Mouse (Mus musculus) testis, postnatal 14 days (tissue): ENCODE results near the gene Atp6v1g2.

ENCODE experiments used
- DNase-seq: peaks from one replicate; pipeline ENCODE4 v3.0.0; 2021; ENCODE audit warnings: low spot score

Gene Atp6v1g2

DNA sequence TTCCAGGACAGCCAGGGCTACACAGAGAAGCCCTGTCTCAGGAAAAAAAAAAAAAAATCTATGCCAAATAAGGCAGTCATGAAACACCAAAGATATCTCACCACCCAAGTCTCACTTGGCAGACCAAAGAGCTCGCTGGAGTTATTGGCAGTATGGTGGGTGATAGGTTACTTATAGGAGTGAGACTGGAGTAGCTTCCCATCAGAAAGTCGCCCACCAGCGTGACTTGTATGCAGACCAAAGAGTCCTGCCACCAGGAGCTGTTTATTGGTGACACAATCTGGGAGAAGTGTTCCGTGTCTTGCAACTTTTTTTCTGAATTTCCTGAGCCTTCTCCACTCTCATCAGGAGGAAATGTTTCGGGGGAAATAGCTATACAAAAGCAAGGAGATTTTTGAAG lies 6.2 kb downstream of the Atp6v1g2 start:
- no peak for DNase-seq

DNA sequence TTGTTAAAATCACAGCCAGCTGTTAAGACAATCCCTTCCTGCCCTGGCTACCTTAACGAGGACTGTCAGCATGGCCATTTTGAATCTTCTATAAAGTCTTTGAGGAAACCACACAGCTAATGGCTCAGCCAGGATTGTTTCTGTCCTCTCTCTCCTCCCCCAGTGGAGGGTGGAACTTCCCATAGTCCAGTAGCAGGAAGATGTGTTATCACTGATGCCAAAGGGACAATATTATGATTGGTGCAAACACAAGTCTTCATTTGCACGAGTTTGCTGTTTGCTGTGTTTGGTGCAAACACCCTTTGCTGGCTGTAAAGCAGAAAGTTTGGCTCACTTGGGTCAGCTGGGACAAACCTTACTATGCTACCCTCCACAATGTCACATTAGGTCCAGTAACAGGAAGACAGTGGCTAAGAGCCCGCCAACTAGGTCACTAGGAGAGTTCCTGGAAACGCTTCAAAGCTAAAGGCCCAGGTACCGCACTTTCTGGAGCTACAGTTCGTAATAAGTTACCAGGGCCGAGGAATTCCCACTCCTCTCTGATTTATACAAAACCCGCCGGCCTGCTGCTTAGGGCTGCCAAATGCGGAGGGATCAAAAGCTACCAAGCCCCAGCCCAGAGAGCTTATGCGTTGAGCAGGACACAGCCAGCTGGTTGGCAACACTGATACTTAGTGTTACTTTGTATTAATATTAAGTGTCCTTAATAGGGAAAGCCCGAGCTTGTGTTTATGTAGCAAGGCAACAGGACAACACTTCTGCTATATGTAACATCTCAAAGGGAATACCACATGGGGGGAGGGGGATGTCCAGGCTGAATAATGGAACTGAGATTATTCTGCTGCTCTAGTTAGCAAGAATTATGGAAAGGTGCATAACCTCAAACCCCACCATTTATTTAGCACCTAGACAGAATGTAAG lies 7.2 kb downstream of the Atp6v1g2 start:
- peak; percentile 78 for DNase-seq

GRCm38 (mm10) chr17:35241305-35242014 lies 8.0 kb downstream of the Atp6v1g2 start, which contains the start of gene Ddx39b:
Gene Ddx39b, plus strand, starts transcription at chr17:35241746.
- peak; percentile 96 for DNase-seq

GRCm38 (mm10) chr17:35242015-35242941 lies 8.8 kb downstream of the Atp6v1g2 start:
- peak; percentile 84 for DNase-seq

DNA sequence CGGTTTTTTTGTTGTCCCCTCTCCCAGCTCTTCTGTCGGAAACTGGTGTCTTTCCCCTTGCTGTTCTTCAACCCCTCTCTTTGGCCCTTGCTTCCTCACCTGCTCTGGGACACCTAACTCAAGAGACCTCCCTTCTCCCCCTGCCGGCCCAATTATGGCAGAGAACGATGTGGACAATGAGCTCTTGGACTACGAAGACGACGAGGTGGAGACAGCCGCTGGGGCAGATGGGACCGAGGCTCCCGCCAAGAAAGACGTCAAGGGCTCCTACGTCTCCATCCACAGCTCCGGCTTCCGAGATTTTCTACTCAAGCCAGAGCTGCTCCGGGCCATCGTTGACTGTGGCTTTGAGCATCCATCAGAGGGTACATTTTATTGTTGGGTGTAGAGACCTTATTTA lies 9.6 kb downstream of the Atp6v1g2 start:
- no peak for DNase-seq

DNA sequence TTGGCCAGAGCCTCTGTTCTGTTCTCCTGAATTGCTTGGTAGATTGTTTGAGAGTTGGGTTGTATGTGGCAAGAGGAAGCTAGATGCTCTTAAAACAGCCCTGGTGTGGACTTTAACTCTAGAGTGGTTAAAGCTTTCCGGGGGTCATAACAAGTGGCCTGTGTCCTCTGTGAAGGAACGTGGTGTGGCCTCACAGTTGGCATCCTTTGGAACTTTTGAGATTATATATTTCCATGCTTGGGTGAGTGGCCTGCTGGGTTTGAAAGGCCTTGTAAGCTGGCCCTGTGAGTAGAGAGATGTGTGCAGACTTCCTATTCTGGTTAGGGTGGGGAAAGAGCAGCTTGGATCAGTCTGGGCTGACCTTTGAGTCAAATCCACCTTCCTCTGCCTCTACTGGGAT lies 11.5 kb downstream of the Atp6v1g2 start:
- DNase-seq = no peak

DNA sequence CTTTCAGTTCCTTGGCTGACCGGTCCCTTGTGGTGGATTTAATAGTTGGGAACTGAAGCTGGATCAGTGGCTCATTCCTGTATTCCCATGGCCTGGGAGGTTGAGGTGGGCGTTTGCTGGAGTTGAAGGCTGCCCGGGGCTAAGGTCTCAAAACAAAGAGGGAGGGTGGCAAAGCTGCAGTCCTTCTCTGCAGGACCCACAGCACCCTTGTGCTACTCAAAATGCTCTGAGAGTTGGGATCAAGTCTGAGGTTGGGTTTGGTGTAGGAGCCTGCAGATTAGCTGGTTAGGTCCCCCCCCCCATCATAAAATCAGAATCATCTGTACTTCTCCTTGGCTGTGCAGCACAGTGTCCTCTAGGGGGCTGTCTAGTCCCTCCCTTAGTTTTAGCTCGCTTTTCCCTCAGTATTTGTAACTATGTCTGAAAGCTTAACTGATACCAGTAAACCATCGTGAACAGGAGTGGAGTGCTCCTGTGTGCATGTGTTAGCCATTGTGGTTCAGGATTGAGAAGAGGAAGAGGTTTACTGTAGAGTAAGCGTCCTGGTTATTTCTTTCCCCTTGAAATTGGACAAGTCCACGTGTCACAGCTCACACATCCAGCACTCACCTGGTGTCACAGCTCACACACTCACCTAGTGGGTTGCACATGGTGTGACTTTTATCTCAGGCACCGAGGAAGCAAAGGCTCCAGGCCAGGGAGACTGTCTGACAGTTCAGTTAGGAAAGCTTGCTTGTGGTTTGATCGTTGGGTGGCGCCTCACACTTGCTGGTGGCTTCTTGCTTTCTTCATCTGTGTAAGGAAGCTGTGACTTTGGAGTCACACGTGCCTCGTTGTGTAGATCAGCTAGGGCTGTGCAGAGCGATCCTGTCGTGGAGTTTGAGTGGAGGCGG lies 12.5 kb downstream of the Atp6v1g2 start:
- no peak for DNase-seq

DNA sequence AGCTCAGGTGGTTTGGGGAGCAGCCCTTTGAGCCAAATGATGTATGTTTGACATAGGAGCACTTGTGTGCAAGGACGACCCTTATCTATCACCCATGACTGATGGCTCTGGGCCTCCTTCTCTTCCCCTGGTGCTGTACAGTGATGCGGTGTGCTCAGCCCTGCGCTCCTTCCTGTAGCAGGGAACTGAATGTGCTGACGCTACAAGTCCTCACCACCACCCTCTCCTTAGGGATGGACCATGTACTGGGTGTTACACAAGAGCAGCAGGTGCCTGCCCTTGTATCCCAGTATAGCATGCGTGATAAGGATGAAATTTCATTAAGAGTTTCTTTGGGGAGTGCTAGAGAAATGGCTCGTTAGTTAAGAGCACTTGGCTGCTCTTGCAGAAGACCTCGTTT lies 13.7 kb downstream of the Atp6v1g2 start:
- DNase-seq = no peak

- DNase-seq = no peak
These were observed 15.5 kb downstream of the Atp6v1g2 start for GRCm38 (mm10) chr17:35248986-35249385.

- no peak for DNase-seq
These were observed 16.2 kb downstream of the Atp6v1g2 start for GRCm38 (mm10) chr17:35249451-35250197.

- no peak for DNase-seq
These were observed 17.1 kb downstream of the Atp6v1g2 start for GRCm38 (mm10) chr17:35250348-35251120.

DNA sequence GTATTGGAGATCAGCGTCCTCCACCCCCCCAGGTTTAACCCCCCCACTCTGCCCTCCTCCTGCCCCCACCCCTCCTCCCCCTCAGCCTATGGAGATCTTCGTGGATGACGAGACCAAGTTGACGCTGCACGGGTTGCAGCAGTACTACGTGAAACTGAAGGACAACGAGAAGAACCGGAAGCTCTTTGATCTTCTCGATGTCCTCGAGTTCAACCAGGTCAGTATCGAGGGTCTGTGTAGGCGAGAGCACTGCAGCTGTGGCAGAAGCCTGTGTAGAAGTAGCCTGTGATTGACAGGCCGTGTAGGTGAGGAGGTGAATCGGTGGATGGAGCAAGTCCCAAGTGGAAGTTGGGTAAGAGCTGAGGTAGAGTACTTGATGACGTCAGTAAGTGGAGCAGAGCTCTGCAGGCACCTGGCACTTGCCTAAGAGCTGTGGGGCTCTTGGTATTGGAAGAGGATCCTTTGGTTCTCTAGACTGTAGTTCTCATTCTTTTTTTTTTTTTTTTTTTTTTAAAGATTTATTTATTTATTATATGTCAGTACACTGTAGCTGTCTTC lies 17.8 kb downstream of the Atp6v1g2 start:
- DNase-seq = no peak

DNA sequence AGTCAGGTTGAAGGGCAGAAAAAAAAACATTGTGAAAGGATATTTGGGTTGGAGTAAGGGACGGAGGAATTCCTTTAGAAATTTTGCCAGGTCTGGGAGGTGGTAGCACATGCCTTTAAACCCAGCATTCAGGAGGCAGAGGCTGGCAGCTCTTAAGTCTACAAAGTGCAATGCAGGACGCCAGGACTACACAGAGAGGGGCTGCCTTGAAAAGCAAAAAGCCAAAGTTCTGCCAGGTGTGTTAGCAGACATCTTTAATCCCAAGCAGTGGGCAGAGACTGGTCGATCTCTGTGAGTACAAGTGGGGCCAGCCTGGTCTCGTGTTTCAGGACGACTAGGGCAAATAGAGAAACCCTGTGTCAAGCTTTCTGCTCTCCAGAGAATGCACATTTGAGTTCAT lies 18.5 kb downstream of the Atp6v1g2 start:
- no peak for DNase-seq

DNA sequence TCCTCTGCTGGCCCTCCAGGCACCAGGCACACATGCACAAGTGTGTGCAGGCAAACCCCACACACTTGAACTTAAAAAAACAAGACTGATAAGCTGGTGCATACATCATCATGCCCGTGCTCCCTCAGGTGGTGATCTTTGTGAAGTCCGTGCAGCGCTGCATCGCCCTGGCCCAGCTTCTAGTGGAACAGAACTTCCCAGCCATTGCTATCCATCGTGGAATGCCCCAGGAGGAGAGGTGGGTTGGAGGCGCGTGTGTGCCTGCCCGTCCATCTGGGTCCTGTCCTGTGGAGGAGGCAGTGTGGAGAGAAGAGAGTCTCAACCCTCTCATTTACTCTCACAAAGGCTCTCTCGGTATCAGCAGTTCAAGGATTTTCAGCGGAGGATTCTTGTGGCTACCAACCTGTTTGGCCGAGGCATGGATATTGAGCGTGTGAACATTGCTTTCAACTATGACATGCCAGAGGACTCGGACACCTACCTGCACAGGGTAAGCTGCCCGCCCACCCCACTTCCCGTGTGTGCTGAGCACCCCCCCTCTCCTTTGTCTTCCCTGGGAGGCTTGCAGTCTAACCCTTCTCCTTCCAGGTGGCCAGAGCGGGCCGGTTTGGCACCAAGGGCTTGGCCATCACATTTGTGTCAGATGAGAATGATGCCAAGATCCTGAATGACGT lies 19.3 kb downstream of the Atp6v1g2 start:
- no peak for DNase-seq

- no peak for DNase-seq
These were observed 20.0 kb downstream of the Atp6v1g2 start for GRCm38 (mm10) chr17:35253293-35254093.

GRCm38 (mm10) chr17:35254241-35255098 lies 21.0 kb downstream of the Atp6v1g2 start:
- no peak for DNase-seq

- DNase-seq = no peak
These were observed 21.8 kb downstream of the Atp6v1g2 start for GRCm38 (mm10) chr17:35255301-35255700.
